Mouse (Mus musculus) heart, embryonic 15.5 days (tissue): ENCODE data around the gene Ap3s2. TPM values are rescaled to one million over a fixed set of nuclear protein-coding genes. Genes with fewer than 3 reads are reported as not detected.
A peak's percentile ranks its signal among the peaks of the same experiment; 100 is the strongest.

ENCODE experiments used
- ATAC-seq: fragments of 200-750 bp; cut with Nextera tagmentation; replicated peaks from 2 replicates; pipeline ENCODE4 v1.8.0; 2017; ENCODE audit warnings: low read depth, moderate TSS enrichment; ENCODE audit not compliant: insufficient number of reproducible peaks, insufficient read depth, low FRiP score
- H3K27ac ChIP-seq: fragments of 300-500 bp; sonication (generic); 2 replicates; pipeline ENCODE4 v1.5.1; 2015; ENCODE audit warnings: mild to moderate bottlenecking, inconsistent platforms
- H3K27me3 ChIP-seq: fragments of 300-500 bp; sonication (generic); 2 replicates; pipeline ENCODE4 v1.6.1; 2015; ENCODE audit warnings: inconsistent platforms
- H3K36me3 ChIP-seq: fragments of 300-500 bp; sonication (generic); 2 replicates; pipeline ENCODE4 v1.6.1; 2015; ENCODE audit warnings: mild to moderate bottlenecking, inconsistent platforms
- H3K4me1 ChIP-seq: fragments of 300-500 bp; sonication (generic); replicated peaks from 2 replicates; pipeline ENCODE4 v1.6.1; 2015; ENCODE audit warnings: inconsistent platforms
- H3K4me2 ChIP-seq: fragments of 300-500 bp; sonication (generic); 2 replicates; pipeline ENCODE4 v1.6.1; 2015; ENCODE audit warnings: inconsistent platforms, mild to moderate bottlenecking, moderate library complexity
- H3K4me3 ChIP-seq: fragments of 300-500 bp; sonication (generic); 2 replicates; pipeline ENCODE4 v1.5.1; 2015; ENCODE audit warnings: mild to moderate bottlenecking, inconsistent platforms
- H3K9ac ChIP-seq: fragments of 300-500 bp; sonication (generic); 2 replicates; pipeline ENCODE4 v1.6.1; 2015; ENCODE audit warnings: mild to moderate bottlenecking, inconsistent platforms
- H3K9me3 ChIP-seq: fragments of 300-500 bp; sonication (generic); replicated peaks from 2 replicates; pipeline ENCODE4 v1.6.1; 2016; ENCODE audit warnings: inconsistent platforms
- WGBS: fragments of 180-500 bp; shearing (Covaris S2); methylation state at CpG from one replicate; pipeline ENCODE4 v1.1.7; 2015; ENCODE audit warnings: mixed read lengths; 5-methylcytosine and 5-hydroxymethylcytosine counted together
- polyA plus RNA-seq: library from polyadenylated mRNA; unstranded; fragments of >200 nt; fragmentation: Nextera tagmentation; extraction: Ambion mirVana; gene quantifications from 2 replicates; pipeline ENCODE4 v1.2.1, GENCODE M21; 2015

The Ap3s2 gene
- polyA plus RNA-seq, 1 experiment from 2014 or later, result 24.7 TPM

DNA sequence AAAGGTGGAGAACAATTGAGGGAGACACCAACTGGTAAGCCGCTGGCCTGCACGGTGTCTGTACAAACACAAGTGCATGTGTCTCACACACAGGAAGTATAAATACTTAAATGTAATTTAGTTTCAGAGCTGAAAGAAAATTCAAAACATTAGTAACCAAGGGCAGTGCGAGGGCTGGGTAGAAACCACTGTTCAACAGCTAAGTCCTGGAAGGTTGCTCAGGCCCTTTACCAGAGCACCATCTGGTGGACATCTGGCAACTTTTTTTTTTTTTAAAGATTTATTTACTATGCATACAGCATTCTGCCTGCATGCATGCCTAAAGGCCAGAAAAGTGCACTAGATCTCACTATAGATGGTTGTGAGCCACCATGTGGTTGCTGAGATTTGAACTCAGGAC is 5.9 kb downstream of the Ap3s2 start:
- Histone ChIP-seq H3K4me2 (no peak overlapping the region), H3K27me3 (no peaks in the 10 kb centered on the region), H3K9me3 (no peaks in the 10 kb centered on the region), H3K36me3 (peaks cover 2% of the 10 kb centered on the region; the same call in 1 of the 2 replicates), H3K9ac (no peak overlapping the region), H3K4me3 (no peak overlapping the region), H3K27ac (no peak overlapping the region), H3K4me1 (peaks cover 2% of the 10 kb centered on the region; the same call in 1 of the 2 replicates)
- WGBS, result 71% methylated on average over 3 of the region's 3 CpGs
- no peak for ATAC-seq

DNA sequence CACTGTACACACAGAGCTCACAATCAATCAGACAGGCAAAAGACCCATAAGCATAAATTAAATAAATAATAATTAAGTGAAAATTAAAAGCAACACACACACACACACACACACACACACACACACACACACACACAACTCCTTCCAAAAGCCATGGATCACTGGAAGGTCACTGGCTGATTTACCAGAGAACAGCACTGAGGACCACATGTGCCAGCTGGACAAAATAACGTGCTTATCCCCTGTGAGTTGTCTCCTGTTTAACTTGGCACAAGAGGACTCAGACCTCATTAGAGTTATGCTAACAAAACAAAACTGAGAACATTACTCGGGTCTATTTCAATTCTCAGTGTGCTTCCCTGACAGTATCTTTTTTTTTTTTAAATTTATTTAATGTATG is 13.1 kb downstream of the Ap3s2 start:
- H3K9me3 ChIP-seq, result no peaks in the 10 kb centered on the region
- no peak for ATAC-seq

DNA sequence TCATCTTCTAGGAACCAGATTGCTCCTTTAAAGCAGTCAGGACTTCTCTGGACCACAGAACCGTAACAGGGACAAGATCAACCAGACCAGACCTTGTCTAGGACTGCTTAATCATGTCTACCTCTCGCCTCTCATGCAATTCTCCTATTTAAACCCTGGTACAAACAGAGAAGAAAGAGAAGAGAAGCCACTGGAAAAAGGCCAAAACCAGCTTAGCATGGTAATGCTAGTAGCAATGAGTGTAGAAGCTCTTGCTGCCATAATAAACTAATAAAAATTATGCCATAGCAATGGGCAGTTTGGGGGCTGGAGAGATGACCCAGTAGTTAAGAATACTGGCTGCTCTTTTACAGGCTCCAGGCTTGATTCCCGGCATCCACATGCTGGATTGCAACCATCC is 13.5 kb downstream of the Ap3s2 start:
- H3K4me3 ChIP-seq, result no peak overlapping the region
- peaks cover 29% of the 10 kb centered on the region; the same call in 1 of the 2 replicates for H3K36me3 ChIP-seq
- H3K9me3 ChIP-seq, result no peaks in the 10 kb centered on the region

More for the DNA sequence above, 13.1 kb downstream of the Ap3s2 start:
- Histone ChIP-seq H3K4me2 (no peak overlapping the region), H3K4me3 (no peak overlapping the region), H3K9ac (no peak overlapping the region), H3K27me3 (no peaks in the 10 kb centered on the region), H3K36me3 (peaks cover 27% of the 10 kb centered on the region; the same call in 1 of the 2 replicates), H3K4me1 (no peaks in the 10 kb centered on the region), H3K27ac (no peak overlapping the region)
- 67% methylated on average over 2 of the region's 2 CpGs for WGBS

DNA sequence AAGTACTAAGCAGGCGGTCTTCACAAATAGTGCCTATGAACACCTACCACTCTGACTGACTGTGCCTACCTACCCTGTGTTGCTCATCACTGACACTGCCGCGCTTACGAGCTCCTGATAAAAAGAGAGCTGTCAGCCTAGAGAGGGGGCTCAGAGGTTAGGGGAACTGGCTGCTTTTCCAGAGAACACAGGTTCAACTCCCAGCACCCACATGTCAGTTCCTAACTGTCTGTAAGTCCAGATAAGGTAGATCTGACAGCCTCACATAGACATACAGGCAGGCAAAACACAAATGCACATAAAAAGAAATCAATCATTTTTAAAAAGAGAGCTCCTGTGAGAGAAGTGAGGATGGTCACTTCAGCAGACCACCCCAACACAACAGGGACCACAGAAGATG is 15.3 kb downstream of the Ap3s2 start:
- H3K4me2 ChIP-seq, result no peak overlapping the region
- H3K27me3 ChIP-seq, result no peaks in the 10 kb centered on the region
- no peaks in the 10 kb centered on the region for H3K4me1 ChIP-seq
- no peak overlapping the region for H3K9ac ChIP-seq
- no peaks in the 10 kb centered on the region for H3K9me3 ChIP-seq
- no peak overlapping the region for H3K4me3 ChIP-seq
- H3K36me3 ChIP-seq, result peaks cover 31% of the 10 kb centered on the region; the same call in 1 of the 2 replicates
- WGBS, result 72% methylated on average over 4 of the region's 4 CpGs
- H3K27ac ChIP-seq, result no peak overlapping the region
- no peak for ATAC-seq

More for the DNA sequence above, 13.5 kb downstream of the Ap3s2 start:
- 83% methylated on average over 3 of the region's 3 CpGs for WGBS
- H3K4me2 ChIP-seq, result no peak overlapping the region
- ATAC-seq, result no peak
- no peak overlapping the region for H3K27ac ChIP-seq
- no peaks in the 10 kb centered on the region for H3K27me3 ChIP-seq
- no peak overlapping the region for H3K9ac ChIP-seq
- H3K4me1 ChIP-seq, result no peaks in the 10 kb centered on the region

- no peak overlapping the region for H3K27ac ChIP-seq
- peaks cover 16% of the 10 kb centered on the region; the same call in 1 of the 2 replicates for H3K36me3 ChIP-seq
- WGBS, result 53% methylated on average over 8 of the region's 8 CpGs
- H3K27me3 ChIP-seq, result no peaks in the 10 kb centered on the region
- no peak overlapping the region for H3K4me3 ChIP-seq
- no peak overlapping the region for H3K4me2 ChIP-seq
- H3K4me1 ChIP-seq, result no peaks in the 10 kb centered on the region
- H3K9me3 ChIP-seq, result no peaks in the 10 kb centered on the region
- no peak for ATAC-seq
- no peak overlapping the region for H3K9ac ChIP-seq
These were observed 17.2 kb downstream of the Ap3s2 start for GRCm38 (mm10) chr7:79903160-79903792.

- no peak for ATAC-seq
These were observed 19.7 kb downstream of the Ap3s2 start for GRCm38 (mm10) chr7:79900753-79901152.

DNA sequence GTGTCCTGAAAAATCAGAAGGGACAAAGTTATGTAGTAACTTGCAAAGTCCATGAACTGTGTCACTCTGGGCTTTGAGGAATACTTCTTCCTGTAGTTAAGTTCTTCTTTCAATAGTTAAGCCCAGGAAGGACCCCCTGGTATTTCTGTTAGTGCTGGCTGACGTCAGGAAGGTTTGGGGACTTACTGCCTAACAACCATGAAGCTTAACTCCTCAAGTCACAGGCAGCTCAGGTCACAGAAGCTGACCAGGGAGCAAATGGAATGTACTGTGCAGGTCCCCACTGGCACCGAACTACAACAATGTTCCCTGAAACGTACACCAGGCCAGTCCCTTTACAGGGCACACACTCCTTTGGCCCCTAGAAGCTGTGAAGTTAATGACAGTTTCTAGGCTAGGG is 25.2 kb downstream of the Ap3s2 start:
- Histone ChIP-seq H3K9ac (no peak overlapping the region), H3K4me2 (no peak overlapping the region), H3K4me3 (no peak overlapping the region), H3K27ac (no peak overlapping the region), H3K4me1 (peaks cover 22% of the 10 kb centered on the region), H3K36me3 (peaks cover 6% of the 10 kb centered on the region; the same call in 1 of the 2 replicates), H3K27me3 (no peaks in the 10 kb centered on the region), H3K9me3 (no peaks in the 10 kb centered on the region)
- WGBS, result 64% methylated on average over 3 of the region's 3 CpGs
- no peak for ATAC-seq

More at GRCm38 (mm10) chr7:79900753-79901152, 19.7 kb downstream of the Ap3s2 start:
- Histone ChIP-seq H3K4me3 (no peak overlapping the region), H3K27me3 (no peaks in the 10 kb centered on the region), H3K4me1 (no peaks in the 10 kb centered on the region), H3K9me3 (no peaks in the 10 kb centered on the region), H3K4me2 (no peak overlapping the region), H3K9ac (no peak overlapping the region), H3K36me3 (peaks cover 13% of the 10 kb centered on the region; the same call in 1 of the 2 replicates), H3K27ac (no peak overlapping the region)
- WGBS, result 94% methylated on average over 6 of the region's 6 CpGs

- H3K36me3 ChIP-seq, result peaks cover 6% of the 10 kb centered on the region; the same call in 1 of the 2 replicates
- ATAC-seq, result no peak
- H3K9ac ChIP-seq, result no peak overlapping the region
- H3K4me3 ChIP-seq, result no peak overlapping the region
- no peak overlapping the region for H3K27ac ChIP-seq
- H3K4me1 ChIP-seq, result peaks cover 22% of the 10 kb centered on the region
- H3K4me2 ChIP-seq, result no peak overlapping the region
- WGBS, result 97% methylated on average over 1 of the region's 1 CpGs
- H3K9me3 ChIP-seq, result no peaks in the 10 kb centered on the region
- H3K27me3 ChIP-seq, result no peaks in the 10 kb centered on the region
These were observed 25.7 kb downstream of the Ap3s2 start for GRCm38 (mm10) chr7:79894790-79895189.

GRCm38 (mm10) chr7:79892576-79893428 is 27.6 kb downstream of the Ap3s2 start:
- Histone ChIP-seq H3K4me1 (peaks cover 22% of the 10 kb centered on the region), H3K4me2 (no peak overlapping the region), H3K9me3 (no peaks in the 10 kb centered on the region), H3K4me3 (no peak overlapping the region), H3K27me3 (no peaks in the 10 kb centered on the region), H3K27ac (no peak overlapping the region), H3K9ac (no peak overlapping the region), H3K36me3 (peaks cover 6% of the 10 kb centered on the region; the same call in 1 of the 2 replicates)
- ATAC-seq, result 0 out of 2 replicates have a peak, but pooled peaks have one; percentile 22
- WGBS, result 55% methylated on average over 6 of the region's 6 CpGs

- Histone ChIP-seq H3K4me2 (no peak overlapping the region), H3K4me3 (no peak overlapping the region), H3K4me1 (peaks cover 22% of the 10 kb centered on the region), H3K36me3 (no peaks in the 10 kb centered on the region; the same call in 1 of the 2 replicates), H3K27ac (no peak overlapping the region), H3K27me3 (no peaks in the 10 kb centered on the region), H3K9ac (no peak overlapping the region), H3K9me3 (no peaks in the 10 kb centered on the region)
- WGBS, result 66% methylated on average over 15 of the region's 15 CpGs
- no peak for ATAC-seq
These were observed 29.8 kb downstream of the Ap3s2 start for GRCm38 (mm10) chr7:79890436-79891221.

- Histone ChIP-seq H3K9me3 (no peaks in the 10 kb centered on the region), H3K36me3 (peaks cover 2% of the 10 kb centered on the region; the same call in 1 of the 2 replicates), H3K27me3 (no peaks in the 10 kb centered on the region), H3K27ac (no peak overlapping the region), H3K9ac (no peak overlapping the region), H3K4me3 (no peak overlapping the region), H3K4me2 (no peak overlapping the region), H3K4me1 (peaks cover 22% of the 10 kb centered on the region)
- no peak for ATAC-seq
- WGBS, result 83% methylated on average over 9 of the region's 9 CpGs
These were observed 31.8 kb downstream of the Ap3s2 start for GRCm38 (mm10) chr7:79888603-79889002.
